Mouse (Mus musculus): ENCODE results near the gene Ube2q1. TPM values are rescaled to one million over a fixed set of nuclear protein-coding genes. Genes with fewer than 3 reads are reported as not detected.
"Not testable (repeated sequence)": the region's sequence is repeated elsewhere in the genome, so short reads cannot be mapped to it uniquely, and the experiment has no call there.

Gene Ube2q1
- polyA plus RNA-seq, 1 experiment from 2014 or later = 12.5 TPM

DNA sequence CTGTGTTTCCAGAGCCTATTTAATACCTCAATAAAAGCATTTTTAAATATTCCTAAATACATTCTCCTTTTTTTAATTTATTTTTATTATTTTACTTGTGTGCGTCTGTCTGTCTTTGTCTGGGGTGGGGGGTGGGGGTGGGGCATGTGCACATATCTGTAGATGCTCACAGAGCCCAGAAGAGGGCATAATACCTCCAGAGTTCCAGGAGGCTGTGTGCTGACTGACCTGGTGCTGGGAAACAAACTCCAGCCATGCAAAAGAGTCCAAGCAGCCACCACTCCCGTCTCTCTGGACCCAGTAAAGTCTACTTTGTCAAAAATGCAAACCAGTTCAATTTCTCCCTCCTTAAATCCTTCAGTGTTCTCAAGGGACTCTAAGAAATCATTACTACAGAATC is 21.2 kb downstream of the Ube2q1 start:
- Histone ChIP-seq H3K9me3 (replicated peaks) (no peaks in the 10 kb centered on the region), H3K4me1 (peaks cover 3% of the 10 kb centered on the region), H3K27ac (no peak overlapping the region), H3K4me3 (replicated peaks) (no peak overlapping the region), H3K27me3 (no peaks in the 10 kb centered on the region), H3K36me3 (no peaks in the 10 kb centered on the region), H3K4me2 (no peak overlapping the region), H3K9ac (no peak overlapping the region)
- 64% methylated on average over 2 of the region's 2 CpGs for WGBS
- ATAC-seq (replicated peaks; ENCODE audit: low FRiP score) = no peak

DNA sequence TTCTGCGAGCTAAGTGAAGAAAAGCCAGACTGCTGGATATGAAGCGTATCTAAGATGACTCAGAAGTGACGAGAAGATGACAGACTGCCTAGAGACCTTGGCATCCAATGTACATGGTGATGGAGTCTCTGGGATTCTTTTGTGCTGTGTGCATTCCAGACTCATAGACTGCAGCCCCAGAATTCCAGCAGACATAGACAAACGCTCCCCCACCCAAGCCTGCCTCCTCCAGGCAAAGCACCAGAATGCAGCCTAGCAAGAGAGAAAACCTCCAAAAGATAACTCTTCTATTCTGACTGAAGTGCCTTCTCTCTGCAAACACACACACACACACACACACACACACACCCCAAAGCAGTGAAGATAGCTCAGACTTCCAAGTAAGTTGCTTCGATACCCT is 22.3 kb downstream of the Ube2q1 start:
- ATAC-seq (replicated peaks; ENCODE audit: low FRiP score) = no peak
- WGBS = 78% methylated on average over 5 of the region's 5 CpGs
- Histone ChIP-seq H3K4me3 (replicated peaks) (no peak overlapping the region), H3K4me1 (peaks cover 4% of the 10 kb centered on the region), H3K36me3 (no peaks in the 10 kb centered on the region), H3K9ac (no peak overlapping the region), H3K9me3 (replicated peaks) (no peaks in the 10 kb centered on the region), H3K4me2 (no peak overlapping the region), H3K27ac (no peak overlapping the region), H3K27me3 (no peaks in the 10 kb centered on the region)

DNA sequence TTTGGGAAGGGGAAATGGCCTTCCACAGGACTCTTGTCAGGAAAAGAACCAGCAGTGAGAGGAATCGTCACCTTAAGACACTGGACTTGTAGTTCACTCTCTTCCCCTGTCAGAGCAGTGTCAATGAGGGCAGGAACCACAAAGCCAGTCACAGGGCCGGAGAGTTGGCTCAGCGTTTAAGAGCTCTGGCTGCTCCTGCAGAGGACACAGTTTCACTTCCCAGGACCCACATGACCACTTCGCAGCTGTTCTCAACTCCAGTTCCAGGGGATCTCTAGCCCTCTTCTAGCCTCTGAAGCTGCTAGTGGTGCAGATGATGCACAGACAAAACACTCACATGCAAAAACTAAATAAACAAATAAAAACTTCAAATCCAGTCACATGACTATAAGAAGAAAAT is 22.9 kb downstream of the Ube2q1 start:
- Histone ChIP-seq H3K4me2 (no peak overlapping the region), H3K27me3 (no peaks in the 10 kb centered on the region), H3K9ac (no peak overlapping the region), H3K4me1 (peaks cover 4% of the 10 kb centered on the region), H3K36me3 (no peaks in the 10 kb centered on the region), H3K27ac (no peak overlapping the region), H3K9me3 (replicated peaks) (no peaks in the 10 kb centered on the region), H3K4me3 (replicated peaks) (no peak overlapping the region)
- ATAC-seq (replicated peaks; ENCODE audit: low FRiP score) = no peak
- WGBS = 35% methylated on average over 4 of the region's 4 CpGs

DNA sequence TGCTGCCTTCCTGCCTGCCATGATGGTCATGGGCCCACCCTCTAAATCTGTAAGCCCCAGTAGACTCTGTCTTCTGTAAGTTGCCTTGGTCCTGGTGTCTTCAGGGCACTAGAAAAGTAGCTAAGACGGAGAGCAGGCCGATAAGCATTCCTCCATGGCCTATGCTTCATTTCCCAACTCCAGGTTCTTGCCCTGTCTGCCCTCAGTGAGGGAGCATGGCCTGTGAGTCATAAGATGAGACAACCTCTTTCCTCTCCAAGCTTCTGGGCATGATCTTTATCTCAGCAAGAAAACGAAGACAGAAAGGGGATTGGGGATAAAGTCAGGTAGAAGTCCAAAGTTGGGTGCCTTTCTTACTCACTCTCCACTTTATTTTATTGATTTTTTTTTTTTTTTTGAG is 25.1 kb downstream of the Ube2q1 start:
- no peaks in the 10 kb centered on the region for H3K27me3 ChIP-seq
- no peaks in the 10 kb centered on the region for H3K36me3 ChIP-seq
- no peak for ATAC-seq (replicated peaks; ENCODE audit: low FRiP score)
- WGBS = 82% methylated on average over 3 of the region's 3 CpGs
- H3K9ac ChIP-seq = no peak overlapping the region
- H3K4me2 ChIP-seq = no peak overlapping the region
- no peaks in the 10 kb centered on the region for H3K9me3 ChIP-seq (replicated peaks)
- H3K4me1 ChIP-seq = peaks cover 4% of the 10 kb centered on the region
- no peak overlapping the region for H3K27ac ChIP-seq
- no peak overlapping the region for H3K4me3 ChIP-seq (replicated peaks)

DNA sequence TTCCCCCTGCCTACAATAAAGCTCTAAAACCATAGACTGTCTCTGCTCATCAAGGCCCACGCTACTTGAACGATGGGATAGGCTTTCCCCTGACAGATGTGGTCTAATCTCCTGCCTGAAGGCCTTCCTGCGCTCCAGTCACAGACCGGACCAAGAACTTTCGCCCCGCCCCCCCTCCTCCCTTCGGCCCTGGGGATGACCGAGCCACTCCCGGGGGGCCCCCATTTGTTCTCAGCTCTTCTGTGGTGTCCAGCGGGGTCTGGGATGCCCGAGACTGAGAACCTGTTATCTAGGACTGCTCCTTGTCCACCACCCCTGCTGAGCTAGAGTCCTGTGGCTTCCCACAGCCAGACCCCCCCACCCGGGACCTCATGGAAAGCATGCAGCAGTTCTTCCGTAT is 26.1 kb downstream of the Ube2q1 start:
- H3K36me3 ChIP-seq = no peaks in the 10 kb centered on the region
- H3K9ac ChIP-seq = 0 out of 2 replicates have a peak overlapping the region, but pooled peaks have one; percentile 7
- peak overlapping the region; percentile 52 for H3K4me2 ChIP-seq
- no peak overlapping the region for H3K4me3 ChIP-seq (replicated peaks)
- peaks cover 4% of the 10 kb centered on the region for H3K4me1 ChIP-seq
- ATAC-seq (replicated peaks; ENCODE audit: low FRiP score) = no peak
- 5% methylated on average over 13 of the region's 13 CpGs for WGBS
- H3K27me3 ChIP-seq = no peaks in the 10 kb centered on the region
- H3K9me3 ChIP-seq (replicated peaks) = no peaks in the 10 kb centered on the region
- no peak overlapping the region for H3K27ac ChIP-seq

DNA sequence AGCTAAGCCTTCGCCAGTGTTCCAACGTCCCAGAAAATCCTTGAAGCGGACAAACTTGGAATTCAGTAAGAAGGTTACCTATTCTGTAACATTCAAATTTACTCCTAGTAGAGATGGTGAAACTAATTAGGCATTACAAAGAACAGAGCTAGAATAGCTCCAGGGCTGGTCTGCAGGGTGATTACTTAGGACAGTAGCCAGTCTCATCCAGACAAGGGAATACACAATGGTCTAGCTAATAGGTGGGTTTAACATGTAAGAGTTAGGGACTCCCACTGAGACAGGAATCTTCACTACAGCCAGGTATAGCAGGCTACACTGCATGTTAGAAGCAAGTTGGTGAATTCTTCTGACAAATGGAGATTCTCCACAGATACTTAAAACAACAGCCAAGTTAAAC is 26.7 kb downstream of the Ube2q1 start:
- not testable (repeated sequence) for H3K27ac ChIP-seq; H3K9ac ChIP-seq; H3K36me3 ChIP-seq; H3K4me3 ChIP-seq (replicated peaks); ATAC-seq (replicated peaks; ENCODE audit: low FRiP score); H3K4me1 ChIP-seq; H3K27me3 ChIP-seq; H3K4me2 ChIP-seq; H3K9me3 ChIP-seq (replicated peaks)
- WGBS = 53% methylated on average over 3 of the region's 3 CpGs

DNA sequence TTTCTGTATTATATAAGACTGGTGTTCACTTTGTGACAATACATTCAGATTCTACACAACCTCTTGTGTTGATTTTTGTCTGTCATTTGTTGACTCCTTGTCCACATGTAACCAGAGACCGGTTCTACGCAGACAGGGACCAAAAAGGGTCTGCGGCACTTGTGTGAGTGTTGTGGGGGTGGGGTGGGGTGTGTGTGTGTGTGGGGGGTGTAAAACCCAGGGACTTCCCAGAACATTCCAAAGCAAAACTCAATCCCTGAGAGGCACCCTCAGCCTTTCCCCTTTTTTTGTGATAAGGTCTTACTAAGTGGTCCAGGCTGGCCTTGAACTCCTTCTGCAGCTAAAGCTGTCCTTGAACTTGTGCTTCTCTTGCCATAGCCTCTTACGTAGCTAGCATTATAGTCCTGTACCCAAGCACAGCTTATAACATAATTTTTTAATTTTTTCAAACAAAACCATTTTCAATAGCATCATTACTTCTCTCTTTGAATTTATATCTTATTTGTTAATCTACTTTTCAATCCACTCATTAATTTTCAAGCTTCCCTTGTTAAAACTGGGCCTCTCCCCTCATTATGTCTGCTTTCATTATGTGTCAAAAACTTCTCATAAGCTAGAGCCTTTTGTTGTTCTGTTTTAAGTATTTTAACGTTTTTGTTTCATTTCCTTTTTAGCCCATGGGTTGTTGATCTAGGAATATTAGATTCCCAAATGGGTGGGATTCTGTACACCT is 27.5 kb downstream of the Ube2q1 start:
- no peak overlapping the region for H3K4me2 ChIP-seq
- H3K9me3 ChIP-seq (replicated peaks) = no peaks in the 10 kb centered on the region
- 72% methylated on average over 5 of the region's 5 CpGs for WGBS
- H3K27ac ChIP-seq = no peak overlapping the region
- H3K4me3 ChIP-seq (replicated peaks) = no peak overlapping the region
- ATAC-seq (replicated peaks; ENCODE audit: low FRiP score) = no peak
- H3K9ac ChIP-seq = no peak overlapping the region
- no peaks in the 10 kb centered on the region for H3K27me3 ChIP-seq
- peaks cover 4% of the 10 kb centered on the region for H3K4me1 ChIP-seq
- no peaks in the 10 kb centered on the region for H3K36me3 ChIP-seq

DNA sequence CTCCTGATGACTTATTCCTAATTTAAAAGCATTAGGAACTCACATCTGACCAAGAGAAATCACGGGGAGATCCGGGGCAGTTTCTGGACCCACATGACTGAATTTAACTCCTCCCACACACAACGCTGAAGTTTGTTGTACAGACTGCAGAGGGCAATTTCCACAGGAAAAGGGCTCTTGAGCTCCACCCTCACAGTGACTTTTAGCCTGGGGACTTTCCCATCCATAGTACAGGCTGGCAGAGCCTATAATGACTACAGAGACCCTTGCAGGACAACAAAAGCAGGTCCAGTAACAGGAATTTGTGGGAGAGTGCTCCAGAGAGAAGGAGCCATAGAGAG is 28.1 kb downstream of the Ube2q1 start:
- Histone ChIP-seq H3K27me3 (no peaks in the 10 kb centered on the region), H3K4me1 (peaks cover 4% of the 10 kb centered on the region), H3K9ac (no peak overlapping the region), H3K27ac (no peak overlapping the region), H3K4me3 (replicated peaks) (no peak overlapping the region), H3K36me3 (no peaks in the 10 kb centered on the region), H3K4me2 (no peak overlapping the region), H3K9me3 (replicated peaks) (no peaks in the 10 kb centered on the region)
- 10% methylated on average over 3 of the region's 3 CpGs for WGBS
- ATAC-seq (replicated peaks; ENCODE audit: low FRiP score) = 0 out of 2 replicates have a peak, but pooled peaks have one; percentile 12

DNA sequence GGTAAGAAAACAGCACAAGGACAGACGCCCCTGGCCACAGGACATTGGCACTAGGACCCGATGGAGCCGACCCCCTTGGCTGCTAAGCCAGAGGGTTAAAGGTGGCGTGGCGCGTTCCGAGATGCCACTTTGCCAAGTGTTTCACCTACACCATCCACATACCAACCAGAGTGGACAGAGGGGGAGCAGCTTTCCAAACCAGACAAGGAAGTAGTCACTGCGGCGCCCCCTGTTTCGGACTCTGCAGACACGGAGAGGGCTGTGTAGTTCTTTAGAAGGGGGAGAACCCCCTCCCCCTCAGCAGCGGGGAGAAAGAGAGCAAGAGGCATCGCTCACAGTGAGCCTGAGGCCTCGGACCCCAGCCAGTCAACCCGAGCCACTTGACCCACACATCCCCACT is 29.5 kb downstream of the Ube2q1 start:
- no peaks in the 10 kb centered on the region for H3K9me3 ChIP-seq (replicated peaks)
- H3K4me2 ChIP-seq = no peak overlapping the region
- H3K4me3 ChIP-seq (replicated peaks) = no peak overlapping the region
- H3K9ac ChIP-seq = no peak overlapping the region
- H3K36me3 ChIP-seq = no peaks in the 10 kb centered on the region
- no peak for ATAC-seq (replicated peaks; ENCODE audit: low FRiP score)
- peaks cover 4% of the 10 kb centered on the region for H3K4me1 ChIP-seq
- no peaks in the 10 kb centered on the region for H3K27me3 ChIP-seq
- no peak overlapping the region for H3K27ac ChIP-seq
- 85% methylated on average over 15 of the region's 15 CpGs for WGBS

DNA sequence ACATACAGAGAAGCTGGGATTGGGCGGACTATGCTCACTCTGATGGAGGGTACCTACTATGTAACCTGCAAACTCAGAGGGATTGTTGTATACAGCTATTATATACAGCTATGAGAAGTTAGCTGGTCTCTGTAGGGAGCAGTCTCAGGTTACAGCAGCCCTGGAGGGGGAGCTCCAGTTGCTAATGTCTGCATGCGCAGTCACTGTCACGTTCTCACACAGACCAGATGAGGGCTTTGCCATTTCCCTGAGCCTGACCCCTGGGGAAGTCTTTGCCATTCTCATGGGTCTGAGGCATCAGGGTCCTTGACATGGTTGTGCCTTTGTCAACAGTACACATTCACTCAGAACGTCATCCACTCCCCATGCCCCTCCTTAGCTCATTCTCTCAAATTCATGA is 31.8 kb downstream of the Ube2q1 start:
- H3K4me2 ChIP-seq = no peak overlapping the region
- H3K4me1 ChIP-seq = no peaks in the 10 kb centered on the region
- no peaks in the 10 kb centered on the region for H3K36me3 ChIP-seq
- no peak overlapping the region for H3K27ac ChIP-seq
- no peak overlapping the region for H3K9ac ChIP-seq
- WGBS = 63% methylated on average over 4 of the region's 4 CpGs
- ATAC-seq (replicated peaks; ENCODE audit: low FRiP score) = no peak
- no peak overlapping the region for H3K4me3 ChIP-seq (replicated peaks)
- no peaks in the 10 kb centered on the region for H3K9me3 ChIP-seq (replicated peaks)
- H3K27me3 ChIP-seq = no peaks in the 10 kb centered on the region

DNA sequence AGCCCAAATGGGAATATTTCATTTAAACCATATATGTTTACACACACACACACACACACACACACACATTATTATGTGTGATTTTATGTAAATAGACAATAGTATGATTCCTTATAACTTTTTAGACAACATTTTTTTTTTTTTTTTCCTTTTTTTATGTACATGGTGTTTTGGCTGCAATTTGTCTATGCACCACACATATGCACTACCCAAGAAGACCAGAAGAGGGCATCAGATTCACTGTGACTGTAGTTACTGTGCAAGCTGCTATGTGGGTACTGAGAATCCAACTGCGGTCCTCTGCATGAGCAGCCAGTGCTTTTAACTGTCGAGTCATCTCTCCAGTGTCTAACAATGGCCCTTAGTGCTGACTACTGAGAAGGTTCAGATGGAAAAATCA is 33.3 kb downstream of the Ube2q1 start:
- no peaks in the 10 kb centered on the region for H3K9me3 ChIP-seq (replicated peaks)
- H3K4me2 ChIP-seq = no peak overlapping the region
- no peak overlapping the region for H3K4me3 ChIP-seq (replicated peaks)
- no peak overlapping the region for H3K9ac ChIP-seq
- WGBS = 86% methylated on average over 2 of the region's 2 CpGs
- no peaks in the 10 kb centered on the region for H3K36me3 ChIP-seq
- H3K27me3 ChIP-seq = no peaks in the 10 kb centered on the region
- no peak overlapping the region for H3K27ac ChIP-seq
- H3K4me1 ChIP-seq = no peaks in the 10 kb centered on the region
- ATAC-seq (replicated peaks; ENCODE audit: low FRiP score) = no peak

DNA sequence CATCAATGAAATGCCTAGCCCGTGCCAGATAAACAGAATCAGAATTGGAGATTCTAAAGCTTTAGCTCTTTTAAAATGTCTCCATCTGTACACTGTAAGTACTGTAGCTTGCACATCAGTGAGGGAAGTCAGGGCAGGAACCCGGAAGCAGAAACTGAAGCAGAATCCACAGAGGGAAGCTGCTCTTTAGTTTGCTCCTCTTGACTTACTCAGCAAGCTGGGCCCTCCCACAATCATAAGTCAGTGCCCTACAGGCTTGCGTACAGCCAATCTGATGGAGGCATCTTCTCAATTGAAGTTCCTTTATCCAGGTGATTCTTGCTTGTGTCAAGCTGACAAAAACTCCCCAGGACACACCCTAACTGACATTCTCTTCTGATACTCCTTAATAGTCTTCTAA is 33.8 kb downstream of the Ube2q1 start:
- H3K4me3 ChIP-seq (replicated peaks) = no peak overlapping the region
- no peak for ATAC-seq (replicated peaks; ENCODE audit: low FRiP score)
- H3K9ac ChIP-seq = no peak overlapping the region
- H3K9me3 ChIP-seq (replicated peaks) = no peaks in the 10 kb centered on the region
- no peak overlapping the region for H3K27ac ChIP-seq
- 93% methylated on average over 3 of the region's 3 CpGs for WGBS
- no peaks in the 10 kb centered on the region for H3K4me1 ChIP-seq
- no peaks in the 10 kb centered on the region for H3K36me3 ChIP-seq
- no peak overlapping the region for H3K4me2 ChIP-seq
- no peaks in the 10 kb centered on the region for H3K27me3 ChIP-seq

DNA sequence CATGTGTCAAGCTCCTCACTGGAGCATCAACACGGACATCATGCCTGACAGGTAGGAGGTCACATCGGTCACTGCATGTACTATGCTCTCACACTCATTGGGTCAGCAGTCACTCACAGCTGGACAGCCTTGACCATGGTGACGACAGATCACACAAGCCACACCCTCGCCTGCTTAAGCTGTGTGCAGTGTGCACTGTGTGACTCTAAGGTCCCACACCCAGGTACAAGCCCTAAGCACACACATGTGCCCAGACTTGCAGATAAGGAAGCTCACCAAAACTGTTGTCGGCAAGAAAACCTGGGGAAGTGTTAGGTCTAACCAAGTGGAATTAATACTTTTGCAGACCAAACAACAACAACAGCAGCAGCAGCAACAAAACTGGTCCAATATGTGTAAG is 34.5 kb downstream of the Ube2q1 start:
- H3K4me1 ChIP-seq = no peaks in the 10 kb centered on the region
- no peak overlapping the region for H3K4me2 ChIP-seq
- ATAC-seq (replicated peaks; ENCODE audit: low FRiP score) = 0 out of 2 replicates have a peak, but pooled peaks have one; percentile 36
- 76% methylated on average over 5 of the region's 5 CpGs for WGBS
- H3K9ac ChIP-seq = no peak overlapping the region
- H3K9me3 ChIP-seq (replicated peaks) = no peaks in the 10 kb centered on the region
- H3K27ac ChIP-seq = no peak overlapping the region
- H3K36me3 ChIP-seq = no peaks in the 10 kb centered on the region
- H3K4me3 ChIP-seq (replicated peaks) = no peak overlapping the region
- no peaks in the 10 kb centered on the region for H3K27me3 ChIP-seq
